Mouse (Mus musculus) large intestine, adult 2 months (tissue): ENCODE measurements around the gene Btbd9. TPM values are rescaled to one million over a fixed set of nuclear protein-coding genes. Genes with fewer than 3 reads are reported as not detected.

Experiments used
- DNase-seq: peaks from one replicate; pipeline ENCODE4 v3.0.0-alpha.2; 2012; ENCODE audit warnings: low read depth, low spot score
- WGBS: fragments of 180-500 bp; shearing (Covaris S2); methylation state at CpG from one replicate; pipeline ENCODE4 v1.1.7; 2018; 5-methylcytosine and 5-hydroxymethylcytosine counted together
- polyA plus RNA-seq: library from polyadenylated mRNA; depleted of rRNA; stranded (reverse); fragments of >200 nt; gene quantifications from 2 replicates; pipeline ENCODE4 v1.2.3, GENCODE M21; 2012

Btbd9 gene
- polyA plus RNA-seq, 1 experiment = 13.5 TPM

DNA sequence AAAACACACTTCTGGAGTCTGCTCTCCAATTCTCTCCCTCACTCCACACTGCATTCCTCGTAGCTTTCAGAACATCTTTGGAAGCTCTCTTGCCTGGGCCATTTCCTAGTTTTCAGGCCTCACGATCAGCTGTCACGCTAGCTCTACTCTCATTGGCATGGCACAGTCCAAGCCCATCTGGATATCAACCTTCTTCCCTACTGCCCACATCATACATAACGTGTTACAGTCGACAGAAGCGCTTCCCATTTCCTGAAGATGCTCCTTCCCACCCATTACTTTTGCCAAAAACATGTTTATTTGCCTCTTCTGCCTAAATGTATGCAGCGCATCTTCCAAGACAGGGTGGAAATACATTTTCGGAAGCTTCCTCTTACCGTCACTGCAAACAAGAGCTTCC is 147.6 kb downstream of the Btbd9 start:
- 93% methylated on average over 9 of the region's 9 CpGs for WGBS
- no peak for DNase-seq

DNA sequence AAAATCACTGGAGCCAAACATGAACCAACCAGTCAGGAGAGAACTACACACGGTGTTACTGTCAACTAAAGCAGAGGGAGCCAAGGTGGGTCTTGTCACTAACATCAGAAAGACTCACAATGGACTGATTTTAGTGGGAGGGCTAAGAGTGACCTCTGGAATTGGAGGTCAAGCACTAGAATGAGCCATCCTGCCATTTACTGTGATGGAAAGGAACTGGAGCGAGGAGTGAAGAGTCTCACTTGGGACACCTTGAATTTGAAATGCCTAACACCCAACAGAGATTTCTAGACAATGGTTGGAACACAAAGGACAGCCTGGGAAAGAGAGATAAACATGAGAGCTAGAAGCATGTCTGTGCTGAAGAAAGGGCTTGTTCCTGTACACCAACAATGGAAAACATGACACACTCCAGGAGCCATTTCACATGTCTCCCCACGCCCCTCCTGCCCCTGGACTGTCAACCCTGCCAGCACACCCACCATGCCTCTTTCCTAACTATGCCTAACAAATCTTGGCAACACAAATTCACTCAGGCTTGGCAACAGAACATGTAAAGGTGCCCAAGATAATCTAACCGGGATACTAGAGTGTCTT is 152.9 kb downstream of the Btbd9 start:
- WGBS = 79% methylated on average over 4 of the region's 4 CpGs
- DNase-seq = no peak

DNA sequence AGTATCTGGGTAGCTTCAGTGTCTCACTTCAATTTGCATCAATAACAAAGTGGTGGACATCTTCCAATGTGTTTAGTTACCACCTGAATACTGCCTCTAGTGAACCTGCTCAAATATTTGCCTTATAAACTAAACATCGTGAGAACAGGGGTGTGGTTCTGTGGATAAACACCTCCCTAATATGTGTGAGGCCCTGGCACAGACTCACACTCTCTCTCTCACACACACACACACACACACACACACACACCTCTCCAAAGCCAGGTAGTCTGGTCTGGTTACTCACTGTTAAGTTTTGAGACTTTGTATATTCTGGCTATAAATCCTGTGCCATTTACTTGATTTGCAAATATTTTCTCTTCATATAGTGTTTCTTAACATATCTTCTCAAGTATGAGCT is 154.0 kb downstream of the Btbd9 start:
- WGBS = 23% methylated on average over 1 of the region's 1 CpGs
- DNase-seq = no peak

DNA sequence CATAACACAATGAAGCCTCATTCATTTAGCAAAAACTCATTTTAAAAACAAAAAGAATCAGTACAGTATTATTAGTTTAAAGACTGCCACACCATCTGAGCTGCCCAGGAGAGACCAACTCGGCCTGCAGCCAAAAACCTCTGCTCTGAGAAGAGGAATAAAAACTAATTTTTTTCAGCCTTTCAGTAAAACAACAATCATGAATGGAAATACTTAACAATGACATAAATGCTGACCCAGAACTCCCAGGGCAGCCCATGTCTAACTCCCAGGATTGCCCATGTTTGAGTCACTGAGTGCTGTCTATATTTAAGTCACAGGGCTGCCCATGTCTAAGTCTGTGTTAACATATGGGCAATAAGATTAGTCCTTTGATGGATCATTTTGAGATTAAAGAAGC is 155.0 kb downstream of the Btbd9 start:
- 83% methylated on average over 1 of the region's 1 CpGs for WGBS

DNA sequence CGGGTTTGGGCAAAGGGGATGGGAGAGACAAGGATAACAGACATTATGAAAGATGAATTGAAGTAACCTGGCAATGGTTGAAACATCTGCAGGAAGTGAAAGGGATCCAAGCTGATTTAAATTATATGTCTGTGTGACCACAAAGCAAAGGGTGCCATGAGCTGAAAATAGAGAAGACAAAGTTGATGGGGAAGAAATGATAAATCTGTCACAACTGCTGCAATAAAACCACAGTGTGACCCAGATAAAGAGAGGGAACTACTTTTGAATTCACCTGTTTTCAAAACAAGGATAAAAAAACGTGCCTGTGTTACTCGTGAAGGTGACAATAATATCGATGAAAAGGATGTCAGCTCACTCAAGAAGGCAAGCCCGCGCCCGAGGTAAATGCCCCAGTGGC is 156.8 kb downstream of the Btbd9 start:
- 81% methylated on average over 7 of the region's 7 CpGs for WGBS
- DNase-seq = no peak

More for the DNA sequence above, 155.0 kb downstream of the Btbd9 start:
- DNase-seq = no peak

DNA sequence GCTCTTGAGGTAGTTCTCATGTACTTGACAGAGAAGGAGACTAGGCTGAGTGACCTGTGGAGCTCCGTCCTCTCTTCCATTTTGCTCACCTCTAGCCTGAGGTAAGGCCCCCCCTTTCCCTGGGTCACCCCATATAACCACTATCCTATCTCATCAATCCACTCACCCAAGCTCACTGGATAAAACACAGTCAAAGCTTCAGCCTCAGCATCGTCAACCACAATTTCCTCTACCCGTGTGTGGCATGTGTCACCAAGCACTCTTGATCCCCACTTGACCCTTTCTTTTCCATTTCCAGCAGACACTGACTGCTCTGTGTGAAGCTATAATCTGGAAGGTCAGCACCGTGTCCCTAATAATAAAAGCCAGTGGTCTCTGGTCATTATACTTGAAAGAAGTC is 157.8 kb downstream of the Btbd9 start:
- WGBS = 69% methylated on average over 4 of the region's 4 CpGs
- no peak for DNase-seq

DNA sequence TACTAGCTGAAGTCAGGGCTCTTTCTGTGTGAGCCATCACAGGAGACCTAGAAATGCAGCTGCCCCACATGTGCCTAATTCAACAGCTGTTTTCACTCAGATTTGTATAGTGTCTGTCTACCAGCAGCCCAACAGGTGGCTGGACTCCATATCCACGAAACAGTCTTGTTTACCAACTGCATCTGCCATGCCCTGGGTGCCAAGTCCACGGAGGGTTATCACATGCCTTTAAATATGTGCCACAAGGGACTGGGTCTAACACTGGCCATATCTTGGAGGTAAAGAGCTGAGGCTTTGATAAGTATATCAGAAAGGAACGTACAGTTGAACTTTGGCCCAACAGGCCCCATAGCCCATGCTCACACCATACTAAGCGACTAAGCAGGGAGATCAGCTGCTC is 159.2 kb downstream of the Btbd9 start:
- no peak for DNase-seq
- 29% methylated on average over 4 of the region's 4 CpGs for WGBS

DNA sequence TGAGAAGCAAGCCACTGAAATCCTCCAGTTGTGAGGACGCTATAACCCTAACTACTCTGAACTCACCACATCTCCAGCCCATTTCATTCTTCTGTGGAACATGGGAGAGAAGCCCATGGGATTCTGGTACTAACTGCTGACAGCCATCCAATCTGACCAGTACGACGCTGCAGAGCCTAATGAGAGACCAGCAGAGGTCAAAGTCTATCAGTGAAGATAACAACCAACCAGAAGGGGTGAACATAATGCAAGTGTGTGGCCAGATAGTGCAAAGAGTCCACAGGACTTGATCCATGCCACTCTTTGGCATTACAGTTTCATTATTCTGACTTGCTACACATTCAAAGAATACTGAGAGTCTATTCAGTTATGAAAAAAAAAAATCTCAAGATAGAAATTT is 160.6 kb downstream of the Btbd9 start:
- DNase-seq = no peak
- 57% methylated on average over 3 of the region's 3 CpGs for WGBS

DNA sequence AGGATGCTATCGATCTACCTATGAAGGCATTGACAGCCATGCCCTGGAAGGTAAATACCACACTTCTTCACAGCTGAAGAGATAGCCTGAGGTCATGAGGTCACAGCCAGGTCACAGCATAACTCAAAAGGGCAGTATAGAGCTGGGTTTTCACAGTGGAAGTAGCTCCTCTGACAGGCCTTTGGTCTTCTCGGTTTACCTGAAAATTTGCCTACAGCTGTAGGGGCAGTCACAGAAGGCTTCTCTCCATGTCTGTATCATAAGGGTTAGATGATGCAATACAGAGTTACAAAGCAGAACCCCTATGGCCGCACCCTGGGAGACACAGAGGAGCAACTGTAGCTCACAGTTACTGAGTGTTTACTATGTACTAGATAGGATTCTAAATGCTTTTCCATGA is 163.3 kb downstream of the Btbd9 start:
- WGBS = 89% methylated on average over 3 of the region's 3 CpGs
- no peak for DNase-seq

DNA sequence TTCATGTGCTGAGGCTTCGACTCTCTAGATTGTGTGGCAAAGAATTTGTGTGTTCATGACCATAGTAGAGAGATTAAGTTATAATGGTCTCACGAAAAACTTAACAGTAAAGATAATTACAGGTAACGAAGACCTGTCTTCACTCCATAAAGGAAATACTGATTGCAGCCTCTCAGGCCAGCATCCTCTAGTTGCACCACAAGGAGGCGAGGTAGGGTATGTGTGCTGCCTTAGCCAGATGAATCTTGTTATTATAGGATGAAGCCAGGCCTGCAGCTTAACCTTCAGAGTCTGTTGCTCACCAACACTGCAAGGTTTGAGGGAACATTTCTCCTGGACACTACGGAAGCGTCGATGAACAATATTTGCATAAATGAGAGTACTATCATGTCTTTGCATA is 170.3 kb downstream of the Btbd9 start:
- WGBS = 96% methylated on average over 7 of the region's 7 CpGs

DNA sequence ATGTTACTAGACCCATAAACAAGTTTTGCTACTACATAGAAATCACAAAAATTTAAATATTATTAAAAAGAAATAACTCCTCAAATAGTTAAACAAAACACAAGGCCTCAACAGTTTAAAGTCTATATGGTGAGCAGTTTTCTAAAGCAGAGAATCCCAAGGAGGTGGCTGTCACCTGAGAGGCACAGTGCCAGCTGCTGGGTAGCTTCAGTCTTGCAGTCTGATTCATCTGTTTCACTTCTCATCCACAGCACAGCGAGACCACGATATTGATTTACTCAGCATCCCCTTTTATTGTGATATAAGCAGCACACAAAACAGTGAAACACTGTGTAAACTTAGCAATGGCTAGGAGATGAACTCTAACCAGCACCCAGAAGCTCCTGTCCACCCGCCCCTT is 173.4 kb downstream of the Btbd9 start:
- no peak for DNase-seq
- WGBS = 94% methylated on average over 3 of the region's 3 CpGs

More for the DNA sequence above, 170.3 kb downstream of the Btbd9 start:
- no peak for DNase-seq

DNA sequence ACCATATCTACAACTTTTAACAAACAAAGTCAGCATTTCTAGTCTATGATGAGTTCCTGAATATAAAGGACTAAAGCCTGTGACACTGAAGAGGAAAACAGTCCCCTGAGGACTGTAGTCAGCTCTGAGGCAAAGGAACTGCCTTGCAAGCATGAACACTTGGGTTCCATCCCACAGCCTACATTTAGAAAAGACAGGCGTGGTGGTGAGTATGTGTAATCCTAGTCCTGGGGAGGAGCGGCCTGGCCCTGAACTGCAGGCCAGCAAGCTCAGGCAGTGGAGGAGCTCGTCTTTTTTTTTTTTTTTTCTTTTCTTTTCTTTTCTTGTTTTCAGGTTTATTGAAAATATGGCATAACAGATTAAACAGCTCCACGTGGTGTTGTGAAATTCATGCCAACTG is 181.0 kb downstream of the Btbd9 start:
- 69% methylated on average over 4 of the region's 4 CpGs for WGBS
- DNase-seq = no peak

DNA sequence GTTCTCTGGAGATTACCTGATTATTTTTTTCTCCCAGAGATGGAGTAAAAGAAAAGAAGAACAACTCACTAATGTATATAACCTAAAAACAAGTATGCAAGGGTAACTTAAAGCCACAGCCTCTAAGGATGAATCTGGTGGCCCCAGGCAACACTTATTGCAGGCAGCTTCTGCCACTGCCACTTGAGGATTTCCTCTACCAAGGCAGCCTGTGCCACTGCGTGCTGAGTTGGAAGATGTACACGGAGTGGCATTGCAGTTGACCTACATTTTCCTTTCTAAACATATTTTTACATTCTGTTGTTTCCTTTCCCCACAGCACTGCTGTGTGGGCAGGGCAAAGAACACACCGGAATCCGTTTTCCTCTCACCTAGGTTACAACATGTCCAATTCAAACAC is 184.3 kb downstream of the Btbd9 start:
- WGBS = 78% methylated on average over 4 of the region's 4 CpGs
- DNase-seq = no peak

DNA sequence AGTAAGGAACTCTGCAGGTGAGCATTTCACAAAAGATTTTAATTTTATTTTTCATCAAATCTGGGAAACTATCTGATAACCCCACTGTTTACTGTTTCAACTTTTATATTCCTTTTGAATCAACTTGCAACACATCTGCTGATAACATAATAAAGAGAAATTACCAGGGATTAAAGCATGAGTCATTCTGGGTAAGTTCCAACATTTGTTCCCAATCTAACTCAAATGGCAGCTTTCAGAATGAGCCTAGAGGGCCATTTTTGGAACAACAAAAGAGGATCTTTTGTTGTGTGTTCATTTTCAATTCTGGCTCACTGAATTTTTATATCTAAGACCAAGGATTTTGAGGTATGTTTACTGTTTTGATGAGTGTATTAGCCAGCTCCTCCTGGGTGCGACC is 185.1 kb downstream of the Btbd9 start:
- 86% methylated on average over 1 of the region's 1 CpGs for WGBS
- DNase-seq = no peak

DNA sequence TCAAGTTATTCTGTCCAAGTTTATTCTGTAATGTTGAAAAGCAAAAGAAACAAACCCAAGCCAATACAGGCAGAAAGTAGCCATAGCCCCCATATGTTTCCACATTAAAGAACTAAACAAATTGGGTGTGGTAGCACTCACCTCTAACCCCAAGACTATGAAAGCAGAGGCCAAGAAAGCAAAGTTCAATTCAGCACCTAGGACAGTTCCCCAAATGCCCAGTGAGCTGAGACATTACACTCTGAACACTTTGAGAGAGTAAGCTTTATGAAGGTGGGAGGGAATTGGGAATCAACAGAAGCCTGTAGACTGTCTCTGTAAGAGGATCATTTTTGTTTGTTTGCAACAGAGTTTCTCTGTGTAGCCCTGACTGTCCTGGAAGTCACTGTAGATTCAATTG is 186.6 kb downstream of the Btbd9 start:
- peak; percentile 11 for DNase-seq

DNA sequence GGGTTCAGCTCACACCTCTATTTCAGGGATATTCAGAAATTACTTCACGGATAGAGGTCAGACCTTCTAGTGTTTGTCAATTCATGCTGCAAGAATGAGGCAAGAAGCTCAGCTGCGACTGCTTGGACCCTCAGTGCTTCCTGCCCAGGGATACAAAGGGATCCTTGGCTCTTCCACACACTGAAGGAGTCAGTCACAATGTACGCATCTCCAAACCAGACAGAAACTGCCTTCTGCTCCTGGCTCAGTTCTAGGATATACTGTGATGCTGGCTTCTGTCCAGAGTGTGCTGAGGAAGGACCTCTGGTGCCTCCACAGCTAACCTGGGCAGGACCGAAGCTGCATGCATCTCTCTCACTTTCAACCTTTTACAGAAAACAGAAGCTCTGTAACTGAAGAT is 187.5 kb downstream of the Btbd9 start:
- DNase-seq = no peak
- WGBS = 79% methylated on average over 4 of the region's 4 CpGs

DNA sequence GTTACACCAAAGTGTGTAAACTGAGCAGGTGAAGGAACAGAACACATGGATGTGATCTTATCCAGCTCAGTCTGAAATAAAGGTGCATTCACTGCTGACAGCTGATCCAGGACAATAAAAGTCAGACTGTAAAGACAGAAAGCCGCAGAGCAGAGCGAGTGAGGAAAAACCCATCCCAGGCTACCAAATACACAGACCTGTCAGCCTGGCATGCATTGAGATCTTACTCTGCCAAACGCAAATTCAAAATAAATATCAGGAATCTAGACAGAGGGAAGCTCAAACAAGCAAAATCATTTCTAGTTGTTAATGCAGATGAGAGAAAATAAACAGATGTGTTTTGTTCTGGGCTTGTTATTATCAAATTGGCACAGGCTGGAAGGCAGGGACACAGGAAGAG is 187.9 kb downstream of the Btbd9 start:
- no peak for DNase-seq
- WGBS = 64% methylated on average over 3 of the region's 3 CpGs

DNA sequence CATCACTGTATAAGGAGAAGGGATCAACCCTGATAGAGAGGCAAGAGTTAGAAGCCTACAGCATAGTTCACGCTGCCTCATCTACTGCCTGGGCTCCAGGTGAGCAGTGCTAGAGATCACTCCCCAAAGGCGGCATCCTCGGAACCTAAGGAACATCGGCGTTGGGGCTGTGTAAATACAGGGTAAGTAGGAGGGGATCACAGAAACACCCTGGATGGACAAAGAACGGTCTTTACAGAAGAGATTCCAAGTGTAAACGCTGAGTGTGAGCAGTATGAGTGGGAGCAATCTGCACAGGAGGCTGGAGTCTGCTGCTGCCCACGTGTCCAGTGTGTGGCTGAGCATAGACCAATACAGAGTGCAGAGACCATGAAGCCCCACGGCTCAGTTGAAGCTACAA is 190.0 kb downstream of the Btbd9 start:
- WGBS = 87% methylated on average over 9 of the region's 9 CpGs
- DNase-seq = no peak

DNA sequence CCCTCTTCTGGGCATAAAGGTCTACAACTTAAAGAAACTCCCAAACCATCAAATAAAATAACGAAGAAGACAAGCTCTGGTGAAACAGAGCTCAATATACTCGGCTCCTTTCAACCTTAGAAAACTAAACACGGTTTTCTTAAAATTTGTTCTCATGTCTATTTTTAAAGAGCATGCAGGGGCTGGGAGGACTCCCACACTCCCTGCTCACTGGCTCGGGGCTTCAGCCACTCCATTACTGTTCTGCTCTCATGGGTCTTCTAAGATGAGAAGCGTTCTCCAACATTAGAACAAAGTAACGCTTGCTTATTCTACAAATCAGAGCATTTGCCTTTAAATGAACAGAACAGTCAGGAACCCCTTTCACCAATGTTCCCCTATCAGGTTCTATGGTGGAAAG is 192.6 kb downstream of the Btbd9 start:
- 92% methylated on average over 6 of the region's 6 CpGs for WGBS
- no peak for DNase-seq

DNA sequence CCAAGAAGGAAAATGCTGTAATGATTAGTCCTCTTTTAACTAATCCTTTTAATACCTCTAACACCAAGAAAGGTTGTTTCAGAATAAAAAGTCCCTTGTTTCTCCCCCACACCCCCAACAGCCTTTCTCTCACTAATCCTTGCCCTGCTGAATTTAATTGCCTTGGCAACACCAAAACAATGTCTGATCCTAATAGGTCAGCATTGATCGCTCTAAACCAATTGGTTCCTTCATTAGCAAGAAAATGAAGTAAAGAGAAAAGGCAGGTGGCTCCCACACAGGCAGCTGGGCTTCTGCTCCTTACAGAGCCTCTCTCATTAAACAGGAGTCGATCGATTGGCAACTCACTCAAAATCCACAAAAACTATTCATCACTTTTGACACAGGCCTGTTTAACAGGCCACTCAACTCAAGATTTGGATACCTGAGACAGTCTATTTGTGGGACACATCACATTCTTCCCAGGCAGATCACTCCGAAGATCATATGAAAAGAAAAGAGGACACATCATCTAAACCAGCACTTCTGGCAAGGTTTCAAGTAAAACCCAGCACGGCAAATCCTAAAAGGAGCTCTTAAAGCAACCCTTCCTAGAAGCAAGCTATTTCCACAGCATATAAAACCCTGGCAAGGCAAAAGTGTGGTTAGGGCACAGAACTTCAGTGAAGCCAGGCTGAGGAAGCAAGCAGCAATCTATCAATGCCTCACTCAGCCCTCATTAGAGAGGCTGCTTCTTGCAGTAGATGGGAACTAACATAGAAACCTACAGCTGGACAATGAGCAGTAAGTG is 197.9 kb downstream of the Btbd9 start:
- no peak for DNase-seq
- 75% methylated on average over 5 of the region's 5 CpGs for WGBS

DNA sequence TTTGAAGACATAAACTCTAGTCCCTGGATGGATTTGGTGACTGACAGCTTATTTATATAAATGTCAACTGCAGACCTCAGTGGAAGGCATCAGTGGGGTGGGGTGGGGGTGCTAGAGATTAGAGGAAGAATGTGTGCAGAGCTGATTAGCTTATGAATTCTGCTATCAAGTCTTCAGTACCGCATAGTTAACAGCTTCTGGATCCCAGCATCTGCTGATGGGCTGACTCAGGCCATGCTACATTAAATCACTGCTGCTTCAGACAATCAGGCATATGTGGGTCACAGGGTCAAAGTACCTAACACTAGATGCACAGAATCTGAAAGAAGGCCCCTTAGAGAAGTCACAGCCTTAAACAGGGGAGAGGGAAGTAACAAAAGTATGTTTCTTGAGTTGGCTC is 198.5 kb downstream of the Btbd9 start:
- no peak for DNase-seq
- 70% methylated on average over 1 of the region's 1 CpGs for WGBS

DNA sequence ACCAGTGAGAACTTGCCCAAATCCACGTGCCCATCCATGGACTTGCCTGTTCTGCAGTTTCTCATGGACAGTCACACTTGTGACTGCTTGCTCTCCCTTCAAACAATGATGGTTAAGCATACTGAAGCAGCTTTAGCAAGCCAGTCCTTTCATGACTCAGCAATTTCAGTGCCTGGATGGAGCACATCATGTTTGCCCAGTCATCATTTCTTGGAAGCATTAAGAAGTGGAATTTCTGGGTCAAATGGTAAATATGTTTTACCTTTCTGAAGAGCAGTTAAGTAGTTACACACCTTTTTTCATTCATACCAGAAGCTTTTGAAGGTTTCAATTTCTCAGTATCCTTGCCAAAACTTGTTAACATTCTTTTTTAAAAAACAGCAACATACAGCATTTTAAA is 201.2 kb downstream of the Btbd9 start:
- WGBS = 85% methylated on average over 1 of the region's 1 CpGs
- DNase-seq = no peak
